Mouse (Mus musculus): ENCODE results near the gene Il1r2.

DNA sequence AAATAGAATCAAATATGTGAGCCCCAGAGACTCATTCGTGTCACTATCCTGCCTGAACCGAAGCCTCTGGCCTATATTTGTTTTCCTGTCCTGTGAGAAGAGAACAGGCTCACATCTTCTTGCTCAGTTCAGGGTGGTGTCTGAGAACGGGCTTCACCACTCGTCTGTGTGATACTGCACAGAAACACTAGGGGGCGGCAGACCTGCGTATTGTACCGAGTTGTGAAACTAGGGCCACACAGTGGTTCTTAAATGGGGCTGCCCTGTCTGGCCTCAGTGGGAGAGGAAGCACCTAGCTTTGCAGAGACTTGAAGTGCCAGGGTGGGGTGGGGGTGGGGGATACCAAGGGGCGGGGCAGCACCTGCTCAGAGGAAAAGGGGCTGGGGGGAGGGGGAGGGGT is 42.5 kb downstream of the Il1r2 start:
- TF ChIP-seq CTCF (IDR thresholded peaks at IDR 0.05; ENCODE audit: insufficient read depth, low read length) (peak; percentile 92), POLR2A (IDR thresholded peaks at IDR 0.05; ENCODE audit: borderline replicate concordance, extremely low read depth, low read depth, low read length) (no peak)
